In the genomic region with DNA sequence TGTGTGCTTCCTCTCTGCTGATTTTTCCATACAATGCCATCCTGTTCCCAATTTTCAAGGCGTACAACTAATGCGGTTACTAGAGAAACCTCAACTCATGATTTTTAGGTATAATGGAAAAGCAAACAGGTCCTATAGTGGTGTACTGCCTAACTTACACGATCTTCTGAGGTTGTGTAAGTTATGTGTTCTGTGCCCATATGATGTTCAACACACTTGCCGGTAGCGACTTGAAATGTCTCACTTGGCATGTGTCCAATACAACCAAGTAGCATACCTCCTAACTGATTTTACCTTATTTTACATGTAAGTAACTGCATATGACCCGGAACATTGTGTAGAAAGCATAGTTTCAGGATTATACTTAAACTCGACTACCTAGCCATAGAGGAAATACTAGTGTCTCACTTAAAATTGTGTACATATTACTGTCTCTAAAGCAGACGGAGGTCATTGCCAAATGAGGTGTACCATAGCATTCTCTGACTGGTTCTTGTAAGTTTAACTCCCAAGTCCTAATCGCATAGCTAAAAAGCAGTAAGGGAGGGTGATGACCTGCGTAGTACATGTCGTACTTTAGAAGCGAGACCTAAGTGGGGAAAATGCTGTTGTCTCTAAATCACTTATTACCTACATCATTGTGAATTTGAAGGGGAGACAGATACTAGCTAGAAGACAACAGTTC, we compare ENCODE assay signal across 14 mouse cellular contexts.
DNase-seq lines count a peak whose midpoint lies in the region; ATAC-seq and TF ChIP-seq lines count a peak whose summit lies in the region.
"Had no signal": no experiment of that assay in that cellular context is flagged by ENCODE, and none has a peak within 500 bp of the region (broad histone marks: within the 10 kb centered on the region; RNA-seq: fewer than 3 reads in every experiment).

No protein-coding gene starts in this region.

- no peaks in the 10 kb centered on the region for H3K27me3 ChIP-seq in heart, embryonic 11.5 days (ENCODE audit: control insufficient read depth, insufficient read depth, low read length)
- H3K27me3 ChIP-seq in forebrain, embryonic 16.5 days (replicated peaks; ENCODE audit: control insufficient read depth, insufficient read depth, low read length) = no peaks in the 10 kb centered on the region
- no peaks in the 10 kb centered on the region for H3K27me3 ChIP-seq in neural tube, embryonic 15.5 days (replicated peaks)
- H3K27me3 ChIP-seq: liver, embryonic 13.5 days had no signal

- no peak for ATAC-seq in heart, embryonic 11.5 days (replicated peaks; ENCODE audit: insufficient number of reproducible peaks, low FRiP score, low TSS enrichment)
- no peak for ATAC-seq in forebrain, embryonic 16.5 days
- peak; percentile 76 for ATAC-seq in megakaryocyte-erythroid progenitor cell, adult 5-6 weeks (replicated peaks; ENCODE audit: low FRiP score, low TSS enrichment, poor library complexity, severe bottlenecking)
- ATAC-seq in neural tube, embryonic 15.5 days (ENCODE audit: low FRiP score) = no peak

- no peak for TF ChIP-seq CTCF in layer of hippocampus, adult 2 months (conservative IDR thresholded peaks at IDR 0.05)

- H3K9ac ChIP-seq in heart, embryonic 11.5 days (ENCODE audit: low read depth, low read length) = no peak overlapping the region
- H3K9ac ChIP-seq in forebrain, embryonic 16.5 days (replicated peaks; ENCODE audit: low read depth, low read length) = no peak overlapping the region
- H3K9ac ChIP-seq in neural tube, embryonic 15.5 days (replicated peaks) = no peak overlapping the region
- H3K9ac ChIP-seq: liver, embryonic 13.5 days had no signal

- H3K4me3 ChIP-seq in heart, embryonic 11.5 days (ENCODE audit: low read depth, low read length) = no peak overlapping the region
- no peak overlapping the region for H3K4me3 ChIP-seq in forebrain, embryonic 16.5 days (replicated peaks; ENCODE audit: low read length)
- no peak overlapping the region for H3K4me3 ChIP-seq in neural tube, embryonic 15.5 days (replicated peaks)
- H3K4me3 ChIP-seq in layer of hippocampus, adult 2 months = no peak overlapping the region
- H3K4me3 ChIP-seq: liver, embryonic 13.5 days had no signal

- 88% methylated on average over 12 of the region's 12 CpGs for WGBS in heart, embryonic 11.5 days (ENCODE audit: insufficient replicate concordance)
- WGBS in forebrain, embryonic 16.5 days = 80% methylated on average over 12 of the region's 12 CpGs
- WGBS in neural tube, embryonic 15.5 days = 75% methylated on average over 12 of the region's 12 CpGs

- H3K4me2 ChIP-seq in heart, embryonic 11.5 days = no peak overlapping the region
- no peak overlapping the region for H3K4me2 ChIP-seq in forebrain, embryonic 16.5 days (ENCODE audit: low read length)
- H3K4me2 ChIP-seq in neural tube, embryonic 15.5 days = peak overlapping the region; percentile 20
- H3K4me2 ChIP-seq: liver, embryonic 13.5 days had no signal

- no peaks in the 10 kb centered on the region for H3K9me3 ChIP-seq in heart, embryonic 11.5 days (replicated peaks; ENCODE audit: control insufficient read depth, low read length)
- no peaks in the 10 kb centered on the region for H3K9me3 ChIP-seq in forebrain, embryonic 16.5 days (ENCODE audit: control insufficient read depth, low read length)
- H3K9me3 ChIP-seq in neural tube, embryonic 15.5 days (replicated peaks) = no peaks in the 10 kb centered on the region

- peak; percentile 16 for DNase-seq in heart, adult 11 months
- DNase-seq in adrenal gland, postnatal 4 days (ENCODE audit: low spot score in 2 of 2) = no peak
- DNase-seq in layer of hippocampus, adult 2 months (ENCODE audit: low spot score in 2 of 2) = no peak
- DNase-seq in cerebellum, postnatal 25 days = no peak
- DNase-seq: adrenal gland, adult 2 months; gastrocnemius, postnatal 36 days; heart, postnatal 4 days; kidney, postnatal 25 days; liver, embryonic 13.5 days; thymus, adult 2 months had no signal

- H3K36me3 ChIP-seq in heart, embryonic 11.5 days (ENCODE audit: control insufficient read depth, insufficient read depth, low read length) = no peaks in the 10 kb centered on the region
- no peaks in the 10 kb centered on the region for H3K36me3 ChIP-seq in forebrain, embryonic 16.5 days (ENCODE audit: control insufficient read depth, insufficient read depth)
- H3K36me3 ChIP-seq in neural tube, embryonic 15.5 days = no peaks in the 10 kb centered on the region

- no peak overlapping the region for H3K27ac ChIP-seq in heart, embryonic 11.5 days (ENCODE audit: low read depth, low read length)
- H3K27ac ChIP-seq in forebrain, embryonic 16.5 days (ENCODE audit: low read length) = peak overlapping the region; percentile 19
- H3K27ac ChIP-seq in neural tube, embryonic 15.5 days (replicated peaks) = peak overlapping the region; percentile 66
- no peak overlapping the region for H3K27ac ChIP-seq in layer of hippocampus, adult 2 months
- H3K27ac ChIP-seq: liver, embryonic 13.5 days had no signal

- no peaks in the 10 kb centered on the region for H3K4me1 ChIP-seq in heart, embryonic 11.5 days (ENCODE audit: control insufficient read depth, insufficient read depth, low read length)
- H3K4me1 ChIP-seq in forebrain, embryonic 16.5 days (replicated peaks; ENCODE audit: control insufficient read depth, insufficient read depth, low read length) = peaks cover 15% of the 10 kb centered on the region
- H3K4me1 ChIP-seq in neural tube, embryonic 15.5 days = peaks cover 20% of the 10 kb centered on the region
- H3K4me1 ChIP-seq: liver, embryonic 13.5 days had no signal

Comparison
In these comparisons a context has a peak if more than half of its experiments do, and no peak if none do; other contexts are left out.
1. H3K27ac ChIP-seq: peak in forebrain, embryonic 16.5 days (single experiment) and neural tube, embryonic 15.5 days (single experiment); none in heart, embryonic 11.5 days (single experiment) and layer of hippocampus, adult 2 months (single experiment).